Mouse (Mus musculus): ENCODE results near the gene Ddx23.

DNA sequence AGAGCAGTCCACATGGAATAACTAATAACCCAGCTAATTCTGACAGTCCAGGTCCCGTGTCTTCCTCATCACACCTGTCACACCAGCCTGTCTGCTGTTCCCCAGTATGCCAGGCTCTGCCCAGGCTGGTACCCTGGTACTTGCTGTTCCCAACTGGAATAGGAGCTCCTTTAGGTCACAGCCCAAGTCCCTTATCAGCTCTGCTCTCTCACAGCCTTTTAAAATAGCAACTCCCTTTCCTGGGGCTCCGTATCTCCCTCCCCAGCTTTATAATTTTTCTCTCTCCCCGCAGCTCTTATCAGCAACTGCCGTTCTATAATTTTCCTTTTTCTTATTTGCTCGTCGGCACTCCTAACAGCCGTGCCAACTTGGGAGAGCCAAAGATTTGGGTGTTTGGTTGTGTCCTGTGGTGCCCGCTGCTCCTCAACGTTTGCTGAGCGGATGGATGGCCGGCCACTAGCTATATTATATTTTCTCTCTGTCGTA, 56.6 kb downstream of the Ddx23 start:
- no peak for TF ChIP-seq CTCF (IDR thresholded peaks at IDR 0.05; ENCODE audit: low read depth)
- peak; percentile 79 for TF ChIP-seq EP300 (IDR thresholded peaks at IDR 0.05; ENCODE audit: low read depth)

Measured in heart, postnatal 0 days (tissue).